Mouse (Mus musculus): ENCODE results near the gene Capn11. TPM values are rescaled to one million over a fixed set of nuclear protein-coding genes. Genes with fewer than 3 reads are reported as not detected.

Capn11 gene
- polyA plus RNA-seq, 1 experiment from 2014 or later = 0.26 TPM

DNA sequence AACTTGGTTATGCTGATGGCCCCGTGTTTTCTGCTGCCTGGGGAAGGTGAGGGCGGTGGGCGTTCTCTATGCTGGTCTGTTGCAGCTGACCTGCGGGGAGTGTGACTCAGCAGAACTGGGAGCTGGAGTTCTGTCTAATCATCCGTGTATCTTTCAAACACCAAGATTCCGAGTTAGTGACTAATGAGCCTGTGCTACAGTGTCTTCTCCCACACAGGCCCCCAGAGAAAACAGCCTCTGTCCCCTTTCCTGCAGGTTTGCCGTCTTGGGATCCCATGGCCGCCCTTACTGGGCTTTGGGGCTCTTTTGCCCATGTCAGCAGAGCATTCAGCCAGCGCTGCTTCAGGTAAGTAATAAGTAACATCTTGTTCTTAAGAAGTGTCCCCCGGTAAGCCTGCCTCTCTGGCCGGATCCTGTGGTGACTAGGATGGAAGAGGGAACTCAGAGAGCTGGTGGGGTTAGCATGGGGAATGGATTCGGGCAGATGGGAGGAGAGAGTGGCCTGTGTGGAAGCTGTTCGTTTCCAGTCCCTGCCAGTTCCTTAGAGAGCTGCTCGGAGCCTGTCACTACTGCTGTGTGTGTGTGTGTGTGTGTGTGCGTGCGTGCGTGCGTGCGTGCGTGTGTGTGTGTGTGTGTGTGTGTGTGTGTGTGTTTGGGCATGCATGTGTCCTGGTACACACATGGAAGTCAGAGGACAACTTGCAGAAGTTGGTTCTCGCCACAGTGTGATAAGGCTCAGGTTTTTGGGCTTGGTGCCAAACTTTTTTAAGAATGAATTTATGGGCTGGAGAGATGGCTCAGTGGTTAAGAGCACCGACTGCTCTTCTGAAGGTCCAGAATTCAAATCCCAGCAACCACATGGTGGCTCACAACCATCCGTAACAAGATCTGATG is 36.3 kb upstream of the Capn11 start:
- Histone ChIP-seq H3K4me3 (no peak overlapping the region), H3K27me3 (no peaks in the 10 kb centered on the region), H3K4me2 (no peak overlapping the region), H3K36me3 (peaks cover 7% of the 10 kb centered on the region), H3K4me1 (replicated peaks) (peaks cover 43% of the 10 kb centered on the region), H3K9me3 (replicated peaks) (no peaks in the 10 kb centered on the region), H3K27ac (0 out of 2 replicates have a peak overlapping the region, but pooled peaks have one; percentile 40), H3K9ac (no peak overlapping the region; the same call in 1 of the 2 replicates)
- ATAC-seq (replicated peaks; ENCODE audit: insufficient number of reproducible peaks, insufficient read depth, low FRiP score, low read depth) = no peak
- WGBS = 56% methylated on average over 23 of the region's 23 CpGs

DNA sequence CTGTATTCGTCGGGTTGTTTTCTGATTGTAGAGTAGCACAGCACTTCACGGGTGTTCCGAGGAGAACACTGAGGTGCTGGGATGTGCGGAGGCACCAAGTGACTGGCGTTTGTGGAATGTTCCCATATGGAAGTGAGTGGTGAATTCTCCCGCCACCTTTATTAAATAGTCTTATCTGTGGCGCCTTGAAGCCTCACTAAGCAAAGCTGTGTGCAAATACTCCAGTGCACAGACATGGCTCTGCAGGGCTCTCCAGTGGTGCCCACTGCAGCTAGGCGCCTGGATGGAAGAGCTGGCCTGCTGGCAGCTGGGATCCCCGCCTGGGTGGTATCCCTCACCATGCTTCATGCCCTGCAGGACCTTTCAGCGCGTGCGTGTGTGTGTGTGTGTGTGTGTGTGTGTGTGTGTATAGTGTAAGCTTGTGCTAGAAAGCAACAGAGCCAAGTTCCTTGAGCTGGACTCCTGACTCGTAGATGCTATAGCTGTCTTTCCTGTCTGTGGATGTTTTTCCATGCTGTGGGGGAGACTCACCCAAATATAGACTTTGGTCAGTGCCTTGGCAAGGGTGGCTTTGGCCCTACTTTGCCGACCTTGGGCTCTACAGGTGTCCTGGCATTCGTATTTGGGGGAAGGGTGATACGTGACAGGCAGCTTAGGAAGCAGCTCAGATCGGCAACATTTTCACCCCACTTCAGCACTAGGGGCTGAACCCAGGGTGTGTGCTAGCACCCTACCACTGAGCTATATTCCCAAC is 34.9 kb upstream of the Capn11 start:
- H3K4me2 ChIP-seq = 0 out of 2 replicates have a peak overlapping the region, but pooled peaks have one; percentile 11
- H3K4me1 ChIP-seq (replicated peaks) = peaks cover 39% of the 10 kb centered on the region
- H3K36me3 ChIP-seq = peaks cover 7% of the 10 kb centered on the region
- 52% methylated on average over 18 of the region's 18 CpGs for WGBS
- H3K27ac ChIP-seq = peak overlapping the region; percentile 21; the same call in 1 of the 2 replicates
- H3K4me3 ChIP-seq = no peak overlapping the region
- ATAC-seq (replicated peaks; ENCODE audit: insufficient number of reproducible peaks, insufficient read depth, low FRiP score, low read depth) = no peak
- no peaks in the 10 kb centered on the region for H3K9me3 ChIP-seq (replicated peaks)
- no peaks in the 10 kb centered on the region for H3K27me3 ChIP-seq
- H3K9ac ChIP-seq = no peak overlapping the region

DNA sequence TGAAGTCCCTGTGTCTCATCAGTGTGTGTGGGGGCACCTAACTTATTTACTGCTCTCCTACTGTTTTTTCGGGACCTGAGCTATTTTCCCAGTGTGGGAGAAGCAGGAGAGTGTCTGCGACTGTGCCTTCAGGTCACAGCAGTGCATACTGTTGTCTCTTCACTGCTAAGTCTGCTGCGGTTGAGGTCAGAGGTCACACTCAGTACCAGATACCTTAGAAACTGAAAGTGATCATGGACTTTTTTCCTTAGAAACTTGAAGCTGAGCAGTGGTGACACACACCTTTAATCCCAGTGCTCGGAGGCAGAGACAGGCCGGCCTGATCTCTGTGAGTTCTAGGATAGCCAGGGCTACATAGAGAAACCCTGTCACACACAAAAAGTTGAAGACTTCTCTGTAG is 33.0 kb upstream of the Capn11 start:
- ATAC-seq (replicated peaks; ENCODE audit: insufficient number of reproducible peaks, insufficient read depth, low FRiP score, low read depth) = no peak
- no peak overlapping the region for H3K9ac ChIP-seq
- 76% methylated on average over 5 of the region's 5 CpGs for WGBS
- H3K36me3 ChIP-seq = no peaks in the 10 kb centered on the region; the same call in 1 of the 2 replicates
- peaks cover 48% of the 10 kb centered on the region for H3K4me1 ChIP-seq (replicated peaks)
- no peak overlapping the region for H3K27ac ChIP-seq
- H3K4me3 ChIP-seq = no peak overlapping the region
- no peak overlapping the region for H3K4me2 ChIP-seq
- H3K9me3 ChIP-seq (replicated peaks) = no peaks in the 10 kb centered on the region
- no peaks in the 10 kb centered on the region for H3K27me3 ChIP-seq

DNA sequence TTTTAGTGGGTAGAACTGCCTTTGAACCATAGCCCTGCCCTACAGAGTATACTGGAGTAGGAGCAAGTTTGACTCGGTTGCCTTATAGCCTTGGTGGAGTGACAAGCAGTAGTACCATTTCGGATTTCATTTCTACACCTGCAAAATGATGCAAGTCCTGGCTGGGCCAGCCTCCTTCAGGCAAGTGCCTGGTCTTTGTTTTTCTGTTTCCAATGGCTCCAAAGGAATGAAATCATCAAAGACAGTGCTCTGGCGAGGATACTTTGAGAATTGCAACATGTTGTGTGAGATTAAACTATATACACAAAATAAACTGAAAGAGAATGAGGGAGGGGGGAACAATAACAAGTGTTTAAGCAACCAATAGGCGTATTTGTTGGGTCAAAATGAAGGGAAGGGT is 30.9 kb upstream of the Capn11 start:
- Histone ChIP-seq H3K36me3 (no peaks in the 10 kb centered on the region), H3K9ac (no peak overlapping the region), H3K4me2 (no peak overlapping the region), H3K4me1 (replicated peaks) (peaks cover 45% of the 10 kb centered on the region), H3K9me3 (replicated peaks) (no peaks in the 10 kb centered on the region), H3K4me3 (no peak overlapping the region), H3K27me3 (no peaks in the 10 kb centered on the region), H3K27ac (no peak overlapping the region)
- WGBS = 89% methylated on average over 4 of the region's 4 CpGs
- no peak for ATAC-seq (replicated peaks; ENCODE audit: insufficient number of reproducible peaks, insufficient read depth, low FRiP score, low read depth)

DNA sequence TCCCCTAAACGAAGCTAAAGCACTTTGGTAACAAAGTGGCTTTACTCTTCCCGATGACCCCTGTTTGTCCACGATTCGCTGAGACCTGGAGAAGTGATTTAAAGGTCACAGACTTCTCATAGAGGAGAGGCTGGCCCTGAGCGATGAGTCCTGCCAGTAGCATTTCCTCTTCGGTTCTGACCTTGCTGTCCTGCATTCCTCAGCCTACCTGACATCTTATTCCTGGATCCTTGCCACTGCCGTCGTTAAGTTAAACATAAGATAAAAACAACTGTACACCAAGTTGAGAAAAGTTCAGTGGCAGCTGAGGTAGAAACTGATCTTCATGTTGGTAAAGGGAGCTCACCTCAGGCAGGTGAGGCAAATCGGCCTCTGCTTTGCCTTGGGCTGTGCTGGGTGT is 30.0 kb upstream of the Capn11 start:
- Histone ChIP-seq H3K4me3 (no peak overlapping the region), H3K4me2 (no peak overlapping the region), H3K27ac (no peak overlapping the region), H3K9me3 (replicated peaks) (no peaks in the 10 kb centered on the region), H3K9ac (no peak overlapping the region), H3K4me1 (replicated peaks) (peaks cover 47% of the 10 kb centered on the region), H3K36me3 (no peaks in the 10 kb centered on the region), H3K27me3 (no peaks in the 10 kb centered on the region)
- ATAC-seq (replicated peaks; ENCODE audit: insufficient number of reproducible peaks, insufficient read depth, low FRiP score, low read depth) = no peak
- 56% methylated on average over 9 of the region's 9 CpGs for WGBS

DNA sequence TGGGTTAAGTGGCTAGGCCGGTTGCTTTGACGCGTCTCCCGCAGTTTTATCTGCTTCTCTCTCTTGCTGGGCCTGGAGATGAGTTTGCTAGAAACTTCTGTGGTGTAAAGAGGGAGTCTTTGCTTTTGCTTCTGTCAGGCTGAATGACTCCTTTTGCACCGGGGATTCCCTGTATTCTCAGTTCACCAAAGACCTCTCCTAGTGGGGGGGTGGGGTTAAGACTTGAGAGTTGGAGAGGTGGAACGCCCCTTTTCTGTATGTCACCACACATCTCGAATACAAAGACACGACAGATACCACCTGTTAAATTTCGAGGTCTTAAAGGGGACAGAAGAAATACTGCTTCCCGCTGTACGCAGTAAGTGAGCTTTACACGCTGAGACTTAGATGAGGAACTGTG is 27.6 kb upstream of the Capn11 start, which contains the start of gene Tmem63b:
Gene Tmem63b, minus strand, starts transcription at position 190 of the 400 bp plus-strand sequence.
- peak within 1 kb of the TSS; percentile 80 for H3K27ac ChIP-seq
- H3K4me1 ChIP-seq (replicated peaks) = peaks cover 34% of the 10 kb centered on the region
- H3K9ac ChIP-seq = peak within 1 kb of the TSS; percentile 95
- H3K9me3 ChIP-seq (replicated peaks) = no peaks in the 10 kb centered on the region
- H3K4me3 ChIP-seq = peak within 1 kb of the TSS; percentile 97
- peak within 1 kb of the TSS; percentile 92 for H3K4me2 ChIP-seq
- WGBS = 6% methylated on average over 12 of the region's 12 CpGs
- H3K27me3 ChIP-seq = no peaks in the 10 kb centered on the region
- 0 out of 2 replicates have a peak, but pooled peaks have one; percentile 2 for ATAC-seq (replicated peaks; ENCODE audit: insufficient number of reproducible peaks, insufficient read depth, low FRiP score, low read depth)
- H3K36me3 ChIP-seq = no peaks in the 10 kb centered on the region

DNA sequence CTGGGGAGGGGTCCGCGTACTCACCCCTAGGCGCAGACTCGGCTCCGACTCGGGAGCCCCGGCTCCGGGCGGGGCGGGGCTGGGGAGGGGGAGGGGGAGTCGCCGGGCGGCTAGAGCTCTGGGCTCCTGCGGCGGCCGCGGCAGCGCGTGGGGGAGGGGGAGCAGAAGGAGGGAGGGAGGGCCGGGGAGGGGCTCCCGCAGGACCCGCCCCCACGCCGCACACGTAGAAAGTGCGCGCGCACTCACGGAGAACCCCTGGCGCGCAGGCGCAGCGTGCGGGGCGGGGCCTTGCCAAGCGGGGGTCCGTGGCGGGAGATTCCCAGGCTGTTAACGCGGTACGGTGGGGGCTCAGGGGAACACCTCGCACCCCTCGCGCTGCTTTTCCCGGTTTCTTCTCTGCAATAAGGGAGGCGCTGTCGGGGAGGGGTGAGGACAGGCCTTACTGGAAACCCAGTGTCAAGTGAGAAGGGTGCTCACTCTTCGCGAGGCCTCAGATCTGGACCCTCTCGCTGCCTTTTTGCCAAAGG is 27.0 kb upstream of the Capn11 start, which contains the start of gene Mrpl14:
Gene Mrpl14, plus strand, starts transcription at position 230 of the 527 bp plus-strand sequence.
- H3K4me3 ChIP-seq = peak within 1 kb of the TSS; percentile 97
- WGBS = under 1% methylated on average over 34 of the region's 50 CpGs
- no peaks in the 10 kb centered on the region for H3K27me3 ChIP-seq
- peak; percentile 82 for ATAC-seq (replicated peaks; ENCODE audit: insufficient number of reproducible peaks, insufficient read depth, low FRiP score, low read depth)
- H3K9me3 ChIP-seq (replicated peaks) = no peaks in the 10 kb centered on the region
- peaks cover 35% of the 10 kb centered on the region for H3K4me1 ChIP-seq (replicated peaks)
- H3K27ac ChIP-seq = peak within 1 kb of the TSS; percentile 80
- peak within 1 kb of the TSS; percentile 95 for H3K9ac ChIP-seq
- peak within 1 kb of the TSS; percentile 92 for H3K4me2 ChIP-seq
- no peaks in the 10 kb centered on the region for H3K36me3 ChIP-seq

DNA sequence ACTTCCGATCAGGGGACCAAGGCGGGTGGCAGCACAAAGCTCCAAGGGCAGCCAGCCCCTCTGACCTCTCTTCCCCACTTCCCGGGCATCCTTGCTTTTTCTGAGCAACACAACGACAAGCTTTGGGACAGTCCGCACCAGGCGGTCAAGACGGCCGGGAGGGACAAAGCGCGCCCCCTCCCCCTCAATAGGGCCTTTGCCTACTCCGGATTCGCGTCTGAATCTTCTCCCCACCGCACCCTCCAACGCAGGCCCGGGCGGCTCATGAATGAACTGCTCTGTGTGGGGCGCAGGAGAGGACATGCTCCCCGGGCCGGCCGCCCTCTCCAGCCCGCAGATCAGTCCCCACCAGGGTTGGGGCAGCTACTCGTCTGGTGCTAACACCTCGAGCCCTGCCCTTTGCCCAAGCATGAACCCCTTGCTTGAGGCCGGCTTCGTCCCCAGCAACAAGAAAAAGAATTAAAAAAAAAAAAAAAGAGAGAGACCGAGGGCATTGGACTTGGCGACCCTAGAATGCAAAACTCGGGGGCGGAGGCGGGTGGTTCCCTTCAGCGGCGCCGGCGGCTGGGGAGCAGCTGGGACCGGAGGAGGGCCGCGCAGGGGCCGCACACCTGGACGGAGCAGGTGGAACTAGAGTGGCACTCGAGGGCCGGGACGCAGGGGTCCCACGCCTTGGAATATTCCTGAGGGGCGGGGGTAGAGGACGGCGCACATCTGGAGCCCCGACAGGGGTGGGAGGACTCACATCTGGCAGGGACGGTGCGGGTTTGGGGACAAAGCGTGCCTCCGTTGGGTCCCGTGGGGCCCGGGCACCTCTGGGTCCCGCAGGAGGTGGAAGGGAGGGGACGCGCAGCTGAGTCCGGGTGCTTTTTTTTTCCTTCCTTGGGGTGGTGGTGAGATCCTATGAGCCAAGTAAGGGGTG is 26.3 kb upstream of the Capn11 start:
- peaks cover 43% of the 10 kb centered on the region for H3K4me1 ChIP-seq (replicated peaks)
- H3K27me3 ChIP-seq = no peaks in the 10 kb centered on the region
- peak overlapping the region; percentile 93 for H3K9ac ChIP-seq
- ATAC-seq (replicated peaks; ENCODE audit: insufficient number of reproducible peaks, insufficient read depth, low FRiP score, low read depth) = peak; percentile 53
- H3K4me3 ChIP-seq = peak overlapping the region; percentile 97
- under 1% methylated on average over 57 of the region's 58 CpGs for WGBS
- peak overlapping the region; percentile 77 for H3K27ac ChIP-seq
- no peaks in the 10 kb centered on the region for H3K36me3 ChIP-seq
- H3K9me3 ChIP-seq (replicated peaks) = no peaks in the 10 kb centered on the region
- peak overlapping the region; percentile 92 for H3K4me2 ChIP-seq

DNA sequence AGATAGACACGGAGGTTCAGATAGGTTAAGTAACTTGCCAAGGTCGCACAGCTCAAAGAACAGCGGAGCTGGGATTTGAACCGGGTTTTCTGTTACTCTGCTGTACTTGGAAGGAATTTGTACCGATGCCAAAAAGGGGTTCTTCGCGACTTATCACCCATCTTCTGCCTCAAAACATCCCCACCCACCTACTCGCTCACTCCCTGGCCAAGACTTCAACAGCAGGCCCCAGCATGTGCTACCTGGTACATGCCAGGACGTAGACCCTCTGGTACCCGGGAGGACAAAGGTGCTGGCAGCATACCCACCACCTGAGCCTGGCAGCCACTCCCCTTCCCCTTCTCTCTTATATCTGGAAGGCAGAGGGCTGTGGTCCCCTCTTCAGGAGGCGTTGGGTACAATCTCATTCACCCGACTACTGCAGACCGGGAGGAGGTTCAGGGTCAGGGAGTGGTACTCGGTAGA is 25.6 kb upstream of the Capn11 start:
- peak overlapping the region; percentile 97 for H3K4me3 ChIP-seq
- no peaks in the 10 kb centered on the region for H3K36me3 ChIP-seq
- no peaks in the 10 kb centered on the region for H3K9me3 ChIP-seq (replicated peaks)
- H3K27ac ChIP-seq = peak overlapping the region; percentile 77
- H3K27me3 ChIP-seq = no peaks in the 10 kb centered on the region
- no peak for ATAC-seq (replicated peaks; ENCODE audit: insufficient number of reproducible peaks, insufficient read depth, low FRiP score, low read depth)
- peak overlapping the region; percentile 92 for H3K4me2 ChIP-seq
- 32% methylated on average over 14 of the region's 14 CpGs for WGBS
- H3K4me1 ChIP-seq (replicated peaks) = peaks cover 44% of the 10 kb centered on the region
- H3K9ac ChIP-seq = peak overlapping the region; percentile 93

DNA sequence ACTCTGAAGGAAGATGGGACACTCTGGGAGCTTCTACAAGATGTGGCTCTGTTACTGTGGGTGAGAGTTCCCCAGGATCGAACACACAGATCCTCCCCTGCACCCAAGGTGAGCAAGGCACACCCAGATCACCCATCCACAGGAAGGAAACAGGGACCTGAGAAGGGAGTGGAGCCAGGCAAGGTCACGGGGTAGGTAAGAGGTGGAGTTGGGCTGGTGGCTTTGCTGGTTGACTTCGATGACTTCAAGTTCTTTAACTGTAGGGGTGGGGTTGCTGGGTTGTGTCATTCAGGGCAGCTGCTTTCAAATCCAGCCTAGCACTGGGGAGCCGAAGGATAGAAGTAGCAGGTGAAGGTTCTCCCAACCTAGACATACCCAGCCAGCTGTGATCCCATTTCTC is 23.7 kb upstream of the Capn11 start:
- Histone ChIP-seq H3K36me3 (no peaks in the 10 kb centered on the region), H3K4me1 (replicated peaks) (peaks cover 33% of the 10 kb centered on the region), H3K27me3 (no peaks in the 10 kb centered on the region), H3K9ac (no peak overlapping the region), H3K4me2 (no peak overlapping the region), H3K27ac (no peak overlapping the region), H3K9me3 (replicated peaks) (no peaks in the 10 kb centered on the region), H3K4me3 (no peak overlapping the region)
- 90% methylated on average over 4 of the region's 4 CpGs for whole genome bisulfite sequencing
- ATAC-seq (replicated peaks; ENCODE audit: insufficient number of reproducible peaks, insufficient read depth, low FRiP score, low read depth) = no peak

All from heart, embryonic 15.5 days (tissue).